Comparison of ENCODE assay signal across 28 mouse cellular contexts in the genomic region with DNA sequence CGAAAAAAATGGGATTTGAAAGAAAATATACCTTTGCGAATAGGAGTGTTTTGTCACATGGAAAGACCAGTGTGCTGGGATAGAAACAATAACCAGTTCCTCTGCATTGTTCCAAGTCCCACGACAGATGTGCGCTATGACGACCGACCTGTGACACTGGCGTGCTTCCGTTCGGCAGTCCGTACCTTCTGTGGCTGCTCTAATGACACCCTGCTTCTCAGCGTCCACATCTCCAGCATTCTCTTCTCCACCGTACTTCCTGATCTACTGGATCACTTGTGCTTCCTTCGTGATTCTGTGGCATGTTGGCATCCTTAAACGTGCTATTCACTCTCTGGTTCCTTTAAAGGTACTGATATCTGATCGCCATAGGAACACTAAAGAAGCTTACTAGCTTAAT.
"Had no signal": no experiment of that assay in that cellular context is flagged by ENCODE, and none has a peak within 500 bp of the region (broad histone marks: within the 10 kb centered on the region; RNA-seq: fewer than 3 reads in every experiment).

No protein-coding gene starts in this region.

- ATAC-seq: forebrain, embryonic 13.5 days; forebrain, embryonic 14.5 days; forebrain, embryonic 15.5 days; forebrain, embryonic 16.5 days; forebrain, postnatal 0 days had no signal

- H3K9ac ChIP-seq: embryonic facial prominence, embryonic 12.5 days; embryonic facial prominence, embryonic 13.5 days; embryonic facial prominence, embryonic 15.5 days; forebrain, embryonic 12.5 days; forebrain, embryonic 13.5 days; forebrain, embryonic 15.5 days; forebrain, postnatal 0 days had no signal

- H3K4me3 ChIP-seq: embryonic facial prominence, embryonic 10.5 days; embryonic facial prominence, embryonic 12.5 days; embryonic facial prominence, embryonic 13.5 days; embryonic facial prominence, embryonic 15.5 days; erythroblast, embryonic 14.5 days; forebrain, embryonic 10.5 days; forebrain, embryonic 12.5 days; forebrain, embryonic 13.5 days; forebrain, embryonic 15.5 days; gastrocnemius, adult 2 months; heart, adult 2 months had no signal

- H3K27me3 ChIP-seq: embryonic facial prominence, embryonic 12.5 days; embryonic facial prominence, embryonic 13.5 days; embryonic facial prominence, embryonic 15.5 days; forebrain, embryonic 12.5 days; forebrain, embryonic 13.5 days; forebrain, embryonic 15.5 days had no signal

- H3K4me1 ChIP-seq: embryonic facial prominence, embryonic 13.5 days; embryonic facial prominence, embryonic 15.5 days had no signal

- H3K36me3 ChIP-seq: embryonic facial prominence, embryonic 10.5 days; embryonic facial prominence, embryonic 12.5 days; embryonic facial prominence, embryonic 13.5 days; embryonic facial prominence, embryonic 15.5 days; forebrain, embryonic 10.5 days; forebrain, embryonic 12.5 days; forebrain, embryonic 15.5 days had no signal

- H3K27ac ChIP-seq: embryonic facial prominence, embryonic 10.5 days; embryonic facial prominence, embryonic 12.5 days; embryonic facial prominence, embryonic 13.5 days; embryonic facial prominence, embryonic 15.5 days; forebrain, embryonic 10.5 days; forebrain, embryonic 12.5 days; forebrain, embryonic 13.5 days; forebrain, embryonic 15.5 days; gastrocnemius, adult 2 months; heart, adult 2 months had no signal

- H3K9me3 ChIP-seq: embryonic facial prominence, embryonic 10.5 days; embryonic facial prominence, embryonic 12.5 days; embryonic facial prominence, embryonic 13.5 days; embryonic facial prominence, embryonic 15.5 days; forebrain, embryonic 10.5 days; forebrain, embryonic 12.5 days; forebrain, embryonic 13.5 days; forebrain, embryonic 15.5 days had no signal

- H3K4me2 ChIP-seq: embryonic facial prominence, embryonic 12.5 days; embryonic facial prominence, embryonic 13.5 days; embryonic facial prominence, embryonic 15.5 days; forebrain, embryonic 12.5 days; forebrain, embryonic 13.5 days; forebrain, embryonic 15.5 days had no signal

- DNase-seq: cerebellum, adult 2 months; cerebellum, adult 8-10 months; cerebellum, adult 9-10 months; cerebellum, adult 9-11 months; cerebellum, postnatal 10 days; cerebellum, postnatal 14 days; cerebellum, postnatal 25 days; cerebellum, postnatal 36 days; embryo, embryonic 11 days; forebrain, postnatal 0 days; gastrocnemius, adult 2 months; gastrocnemius, postnatal 10 days; gastrocnemius, postnatal 14 days; gastrocnemius, postnatal 25 days; gastrocnemius, postnatal 36 days; heart, adult 18-20 months; heart, adult 2 months had no signal
